Mouse (Mus musculus): ENCODE results near the gene Klhl8. TPM values are rescaled to one million over a fixed set of nuclear protein-coding genes. Genes with fewer than 3 reads are reported as not detected.

The Klhl8 gene
- polyA plus RNA-seq, 1 experiment: 9.0 TPM

GRCm38 (mm10) chr5:103835471-103836147 lies 75.5 kb downstream of the Klhl8 start:
- WGBS: 61% methylated on average over 15 of the region's 15 CpGs
- TF ChIP-seq CTCF (IDR thresholded peaks at IDR 0.05; ENCODE audit: insufficient read depth, low read length) (no peak), POLR2A (IDR thresholded peaks at IDR 0.05; ENCODE audit: borderline replicate concordance, extremely low read depth, low read depth, low read length) (no peak)
- no peak for DNase-seq
- peaks cover 23% of the 10 kb centered on the region for H3K4me1 ChIP-seq (ENCODE audit: control insufficient read depth, insufficient read depth, low read length)
- no peak overlapping the region for H3K4me3 ChIP-seq (replicated peaks; ENCODE audit: extremely low read depth, low read depth, low read length)

GRCm38 (mm10) chr5:103830886-103831285 lies 80.2 kb downstream of the Klhl8 start:
- H3K4me1 ChIP-seq (ENCODE audit: control insufficient read depth, insufficient read depth, low read length): peaks cover 3% of the 10 kb centered on the region
- H3K4me3 ChIP-seq (replicated peaks; ENCODE audit: extremely low read depth, low read depth, low read length): no peak overlapping the region
- DNase-seq: no peak
- 97% methylated on average over 1 of the region's 1 CpGs for WGBS
- TF ChIP-seq POLR2A (IDR thresholded peaks at IDR 0.05; ENCODE audit: borderline replicate concordance, extremely low read depth, low read depth, low read length) (no peak), CTCF (IDR thresholded peaks at IDR 0.05; ENCODE audit: insufficient read depth, low read length) (no peak)

- 76% methylated on average over 12 of the region's 12 CpGs for WGBS
- TF ChIP-seq POLR2A (IDR thresholded peaks at IDR 0.05; ENCODE audit: borderline replicate concordance, extremely low read depth, low read depth, low read length) (no peak), CTCF (IDR thresholded peaks at IDR 0.05; ENCODE audit: insufficient read depth, low read length) (no peak)
These were observed 81.9 kb downstream of the Klhl8 start for GRCm38 (mm10) chr5:103829158-103829557.

GRCm38 (mm10) chr5:103828729-103829128 lies 82.3 kb downstream of the Klhl8 start:
- H3K4me1 ChIP-seq (ENCODE audit: control insufficient read depth, insufficient read depth, low read length): peaks cover 3% of the 10 kb centered on the region; the same call in 1 of the 2 replicates
- 41% methylated on average over 8 of the region's 8 CpGs for whole genome bisulfite sequencing
- DNase-seq: no peak
- H3K4me3 ChIP-seq (replicated peaks; ENCODE audit: extremely low read depth, low read depth, low read length): no peak overlapping the region
- no peak for TF ChIP-seq POLR2A (IDR thresholded peaks at IDR 0.05; ENCODE audit: borderline replicate concordance, extremely low read depth, low read depth, low read length)
- no peak for TF ChIP-seq CTCF (IDR thresholded peaks at IDR 0.05; ENCODE audit: insufficient read depth, low read length)

More at GRCm38 (mm10) chr5:103829158-103829557, 81.9 kb downstream of the Klhl8 start:
- Histone ChIP-seq H3K4me1 (ENCODE audit: control insufficient read depth, insufficient read depth, low read length) (no peaks in the 10 kb centered on the region; the same call in 1 of the 2 replicates), H3K4me3 (replicated peaks; ENCODE audit: extremely low read depth, low read depth, low read length) (no peak overlapping the region)
- no peak for DNase-seq

GRCm38 (mm10) chr5:103828304-103828703 lies 82.8 kb downstream of the Klhl8 start:
- no peak overlapping the region for H3K4me3 ChIP-seq (replicated peaks; ENCODE audit: extremely low read depth, low read depth, low read length)
- H3K4me1 ChIP-seq (ENCODE audit: control insufficient read depth, insufficient read depth, low read length): peaks cover 3% of the 10 kb centered on the region; the same call in 1 of the 2 replicates
- 74% methylated on average over 21 of the region's 21 CpGs for WGBS
- DNase-seq: no peak
- TF ChIP-seq POLR2A (IDR thresholded peaks at IDR 0.05; ENCODE audit: borderline replicate concordance, extremely low read depth, low read depth, low read length) (no peak), CTCF (IDR thresholded peaks at IDR 0.05; ENCODE audit: insufficient read depth, low read length) (no peak)

- Histone ChIP-seq H3K4me3 (replicated peaks; ENCODE audit: extremely low read depth, low read depth, low read length) (no peak overlapping the region), H3K4me1 (ENCODE audit: control insufficient read depth, insufficient read depth, low read length) (peaks cover 18% of the 10 kb centered on the region)
- 87% methylated on average over 5 of the region's 5 CpGs for WGBS
- DNase-seq: no peak
- no peak for TF ChIP-seq POLR2A (IDR thresholded peaks at IDR 0.05; ENCODE audit: borderline replicate concordance, extremely low read depth, low read depth, low read length)
- no peak for TF ChIP-seq CTCF (IDR thresholded peaks at IDR 0.05; ENCODE audit: insufficient read depth, low read length)
These were observed 88.1 kb downstream of the Klhl8 start for GRCm38 (mm10) chr5:103822949-103823348.

GRCm38 (mm10) chr5:103821500-103822298 lies 89.4 kb downstream of the Klhl8 start:
- Histone ChIP-seq H3K4me1 (ENCODE audit: control insufficient read depth, insufficient read depth, low read length) (peaks cover 18% of the 10 kb centered on the region), H3K4me3 (replicated peaks; ENCODE audit: extremely low read depth, low read depth, low read length) (no peak overlapping the region)
- DNase-seq: no peak
- TF ChIP-seq CTCF (IDR thresholded peaks at IDR 0.05; ENCODE audit: insufficient read depth, low read length): no peak
- no peak for TF ChIP-seq POLR2A (IDR thresholded peaks at IDR 0.05; ENCODE audit: borderline replicate concordance, extremely low read depth, low read depth, low read length)
- 51% methylated on average over 13 of the region's 13 CpGs for WGBS

GRCm38 (mm10) chr5:103821062-103821461 lies 90.0 kb downstream of the Klhl8 start:
- peaks cover 18% of the 10 kb centered on the region for H3K4me1 ChIP-seq (ENCODE audit: control insufficient read depth, insufficient read depth, low read length)
- TF ChIP-seq POLR2A (IDR thresholded peaks at IDR 0.05; ENCODE audit: borderline replicate concordance, extremely low read depth, low read depth, low read length): no peak
- no peak for TF ChIP-seq CTCF (IDR thresholded peaks at IDR 0.05; ENCODE audit: insufficient read depth, low read length)
- 31% methylated on average over 9 of the region's 9 CpGs for WGBS
- no peak overlapping the region for H3K4me3 ChIP-seq (replicated peaks; ENCODE audit: extremely low read depth, low read depth, low read length)
- DNase-seq: no peak

DNA sequence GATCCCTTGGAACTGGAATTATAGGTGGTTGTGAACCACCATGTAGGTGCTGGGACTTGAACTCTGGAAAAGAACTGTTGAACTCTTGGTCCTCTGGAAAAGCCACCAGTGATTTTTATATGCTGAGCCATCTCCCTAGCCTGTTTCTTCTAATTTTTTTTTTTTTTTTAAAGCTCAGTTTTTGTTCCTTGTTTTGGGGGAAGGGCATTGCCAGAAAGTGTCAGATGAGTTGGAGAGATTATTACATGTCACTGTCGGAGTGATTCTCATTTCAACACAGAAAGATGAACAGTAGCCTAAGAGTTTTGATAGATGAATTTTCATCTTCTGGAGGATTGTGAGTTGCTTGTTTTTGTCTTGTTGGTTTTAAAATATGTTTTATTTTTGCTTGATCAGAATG lies 91.4 kb downstream of the Klhl8 start:
- DNase-seq: no peak
- TF ChIP-seq CTCF (IDR thresholded peaks at IDR 0.05; ENCODE audit: insufficient read depth, low read length) (no peak), POLR2A (IDR thresholded peaks at IDR 0.05; ENCODE audit: borderline replicate concordance, extremely low read depth, low read depth, low read length) (no peak)
- Histone ChIP-seq H3K4me3 (replicated peaks; ENCODE audit: extremely low read depth, low read depth, low read length) (no peak overlapping the region), H3K4me1 (ENCODE audit: control insufficient read depth, insufficient read depth, low read length) (peaks cover 27% of the 10 kb centered on the region)
- 91% methylated on average over 1 of the region's 1 CpGs for WGBS

All from lung, adult 2 months (tissue).